Mouse (Mus musculus) erythroblast, embryonic 14.5 days (primary cell): ENCODE measurements around the gene Muc5b. TPM values are rescaled to one million over a fixed set of nuclear protein-coding genes. Genes with fewer than 3 reads are reported as not detected.
A peak's percentile ranks its signal among the peaks of the same experiment; 100 is the strongest.

ENCODE experiments used
- H3K27me3 ChIP-seq: 2 replicates; pipeline ENCODE4 v1.6.1; 2012; ENCODE audit warnings: inconsistent platforms; ENCODE audit not compliant: control insufficient read depth
- H3K36me3 ChIP-seq: 2 replicates; pipeline ENCODE4 v1.6.1; 2012; ENCODE audit warnings: mild to moderate bottlenecking, inconsistent platforms; ENCODE audit not compliant: control insufficient read depth
- H3K4me1 ChIP-seq: 2 replicates; pipeline ENCODE4 v1.6.1; 2012; ENCODE audit warnings: inconsistent platforms; ENCODE audit not compliant: control insufficient read depth
- H3K4me3 ChIP-seq: replicated peaks from 2 replicates; pipeline ENCODE3; 2012; ENCODE audit warnings: moderate library complexity, mild to moderate bottlenecking, inconsistent platforms
- H3K9me3 ChIP-seq: 2 replicates; pipeline ENCODE4 v1.6.1; 2012; ENCODE audit warnings: low read length, inconsistent platforms, mixed read lengths; ENCODE audit not compliant: control insufficient read depth
- GATA1 ChIP-seq: IDR thresholded peaks from 2 replicates; pipeline ENCODE4 v1.6.1; 2012; ENCODE audit warnings: low read length, inconsistent platforms, mixed read lengths
- TAL1 ChIP-seq: IDR thresholded peaks from 3 replicates; pipeline ENCODE4 v1.6.1; 2012; ENCODE audit warnings: low read length, inconsistent platforms, mixed read lengths
- polyA plus RNA-seq: library from polyadenylated mRNA; stranded (reverse); fragments of >175 nt; gene quantifications from 2 replicates; pipeline ENCODE4 v1.2.3, GENCODE M21; 2012

The Muc5b gene
- polyA plus RNA-seq, 1 experiment = not detected

- H3K36me3 ChIP-seq = peaks cover 86% of the 10 kb centered on the region
- H3K4me1 ChIP-seq = no peaks in the 10 kb centered on the region
These were observed 39.9 kb downstream of the Muc5b start for GRCm38 (mm10) chr7:141878813-141879212.

GRCm38 (mm10) chr7:141892151-141892550 is 53.3 kb downstream of the Muc5b start:
- peaks cover 86% of the 10 kb centered on the region for H3K36me3 ChIP-seq
- H3K4me3 ChIP-seq = no peak overlapping the region

More at GRCm38 (mm10) chr7:141878813-141879212, 39.9 kb downstream of the Muc5b start:
- no peak overlapping the region for H3K4me3 ChIP-seq
- TF ChIP-seq GATA1 (no peak), TAL1 (no peak)
- H3K27me3 ChIP-seq = no peaks in the 10 kb centered on the region
- no peaks in the 10 kb centered on the region for H3K9me3 ChIP-seq

GRCm38 (mm10) chr7:141901825-141902224 is 63.0 kb downstream of the Muc5b start:
- peaks cover 30% of the 10 kb centered on the region for H3K36me3 ChIP-seq
- peaks cover 32% of the 10 kb centered on the region for H3K27me3 ChIP-seq
- peak overlapping the region; percentile 83 for H3K4me3 ChIP-seq
- peaks cover 46% of the 10 kb centered on the region for H3K4me1 ChIP-seq
- H3K9me3 ChIP-seq = 0 out of 2 replicates have a peak, but pooled peaks cover 2% of the 10 kb centered on the region
- TF ChIP-seq GATA1 = no peak
- no peak for TF ChIP-seq TAL1

More at GRCm38 (mm10) chr7:141892151-141892550, 53.3 kb downstream of the Muc5b start:
- Histone ChIP-seq H3K27me3 (no peaks in the 10 kb centered on the region), H3K4me1 (peaks cover 5% of the 10 kb centered on the region), H3K9me3 (no peaks in the 10 kb centered on the region)
- TF ChIP-seq TAL1 (no peak), GATA1 (no peak)

GRCm38 (mm10) chr7:141902269-141902729 is 63.4 kb downstream of the Muc5b start:
- TF ChIP-seq GATA1 = no peak
- peaks cover 43% of the 10 kb centered on the region for H3K4me1 ChIP-seq
- H3K36me3 ChIP-seq = peaks cover 25% of the 10 kb centered on the region
- H3K4me3 ChIP-seq = peak overlapping the region; percentile 83
- H3K9me3 ChIP-seq = 0 out of 2 replicates have a peak, but pooled peaks cover 2% of the 10 kb centered on the region
- H3K27me3 ChIP-seq = peaks cover 35% of the 10 kb centered on the region

- Histone ChIP-seq H3K9me3 (0 out of 2 replicates have a peak, but pooled peaks cover 2% of the 10 kb centered on the region), H3K36me3 (peaks cover 20% of the 10 kb centered on the region), H3K27me3 (peaks cover 37% of the 10 kb centered on the region), H3K4me1 (peaks cover 41% of the 10 kb centered on the region), H3K4me3 (peak overlapping the region; percentile 83)
- no peak for TF ChIP-seq TAL1
- TF ChIP-seq GATA1 = no peak
These were observed 63.9 kb downstream of the Muc5b start for GRCm38 (mm10) chr7:141902791-141903190.

- Histone ChIP-seq H3K4me1 (no peaks in the 10 kb centered on the region), H3K27me3 (peaks cover 87% of the 10 kb centered on the region), H3K4me3 (no peak overlapping the region), H3K9me3 (no peaks in the 10 kb centered on the region), H3K36me3 (no peaks in the 10 kb centered on the region)
- TF ChIP-seq GATA1 = no peak
- no peak for TF ChIP-seq TAL1
These were observed 69.7 kb downstream of the Muc5b start for GRCm38 (mm10) chr7:141908591-141908990.

GRCm38 (mm10) chr7:141911305-141911704 is 72.4 kb downstream of the Muc5b start:
- TF ChIP-seq TAL1 = no peak
- TF ChIP-seq GATA1 = no peak
- Histone ChIP-seq H3K27me3 (peaks cover 65% of the 10 kb centered on the region), H3K4me1 (no peaks in the 10 kb centered on the region), H3K4me3 (no peak overlapping the region), H3K36me3 (no peaks in the 10 kb centered on the region), H3K9me3 (no peaks in the 10 kb centered on the region)

- TF ChIP-seq TAL1 (no peak), GATA1 (no peak)
- H3K36me3 ChIP-seq = no peaks in the 10 kb centered on the region
- H3K9me3 ChIP-seq = no peaks in the 10 kb centered on the region
- peaks cover 14% of the 10 kb centered on the region for H3K27me3 ChIP-seq
- H3K4me3 ChIP-seq = no peak within 1 kb of the TSS
- no peaks in the 10 kb centered on the region for H3K4me1 ChIP-seq
These were observed 79.5 kb downstream of the Muc5b start, which contains the start of gene Tollip for GRCm38 (mm10) chr7:141918407-141918806. Gene Tollip (minus strand): TSS chr7:141918507.

Other genes starting within 250 kb of the Muc5b start
- gene Muc6, start 183.8 kb upstream of the Muc5b start, polyA plus RNA-seq = 0.47 and 0.57 TPM in 2 replicates
- gene Muc2, start 148.7 kb upstream of the Muc5b start, polyA plus RNA-seq = 0.06 and 0.08 TPM in 2 replicates
- gene Muc5ac, start 50.1 kb upstream of the Muc5b start, polyA plus RNA-seq = under 0.01 TPM in 1 of 2 replicates, not detected in the other
- 3.3 and 4.2 TPM in 2 replicates for gene Tollip, start 79.4 kb downstream of the Muc5b start, polyA plus RNA-seq
- 0.02 TPM in 1 of 2 replicates, not detected in the other for gene Brsk2, start 110.7 kb downstream of the Muc5b start, polyA plus RNA-seq
- 24.8 and 29.2 TPM in 2 replicates for gene Mob2, start 222.0 kb downstream of the Muc5b start, polyA plus RNA-seq